Mouse (Mus musculus) lung, postnatal 0 days (tissue): Measurements from ENCODE around the gene Cobl. TPM values are rescaled to one million over a fixed set of nuclear protein-coding genes. Genes with fewer than 3 reads are reported as not detected.
A peak's percentile ranks its signal among the peaks of the same experiment; 100 is the strongest.

Experiments
- ATAC-seq: fragments of 200-750 bp; cut with Nextera tagmentation; 2 replicates; pipeline ENCODE4 v1.8.0; 2017; ENCODE audit warnings: moderate library complexity
- DNase-seq: peaks from one replicate; pipeline ENCODE4 v3.0.0-alpha.2; 2016; ENCODE audit warnings: low spot score
- H3K27ac ChIP-seq: fragments of 300-500 bp; sonication (generic); 2 replicates; pipeline ENCODE4 v1.5.1; 2014; ENCODE audit warnings: antibody characterized with exemption, mild to moderate bottlenecking, low read length, mixed read lengths
- H3K27me3 ChIP-seq: fragments of 300-500 bp; sonication (generic); replicated peaks from 2 replicates; pipeline ENCODE4 v1.6.1; 2014; ENCODE audit warnings: low read length, mixed read lengths; ENCODE audit not compliant: insufficient read depth
- H3K36me3 ChIP-seq: fragments of 300-500 bp; sonication (generic); 2 replicates; pipeline ENCODE4 v1.6.1; 2014; ENCODE audit warnings: low read length, mixed read lengths; ENCODE audit not compliant: insufficient read depth
- H3K4me1 ChIP-seq: fragments of 300-500 bp; sonication (generic); 2 replicates; pipeline ENCODE4 v1.6.1; 2014; ENCODE audit warnings: antibody characterized with exemption, low read depth, low read length, mixed read lengths; ENCODE audit not compliant: insufficient read depth
- H3K4me2 ChIP-seq: fragments of 300-500 bp; sonication (generic); replicated peaks from 2 replicates; pipeline ENCODE4 v1.6.1; 2014; ENCODE audit warnings: low read depth, mild to moderate bottlenecking, low read length, moderate library complexity, mixed read lengths
- H3K4me3 ChIP-seq: fragments of 300-500 bp; sonication (generic); 2 replicates; pipeline ENCODE4 v1.5.1; 2014; ENCODE audit warnings: low read depth, low read length
- H3K9ac ChIP-seq: fragments of 300-500 bp; sonication (generic); replicated peaks from 2 replicates; pipeline ENCODE4 v1.6.1; 2014; ENCODE audit warnings: low read depth, mild to moderate bottlenecking
- H3K9me3 ChIP-seq: fragments of 300-500 bp; sonication (generic); 2 replicates; pipeline ENCODE4 v1.6.1; 2016; ENCODE audit warnings: low read length, mixed read lengths
- CTCF ChIP-seq: IDR thresholded peaks from 2 replicates; pipeline ENCODE4 v1.5.1; 2016; ENCODE audit warnings: antibody characterized with exemption, mild to moderate bottlenecking
- EP300 ChIP-seq: IDR thresholded peaks from 2 replicates; pipeline ENCODE4 v1.6.1; 2016; ENCODE audit warnings: antibody characterized with exemption, mild to moderate bottlenecking, control low read depth
- whole genome bisulfite sequencing: fragments of 180-500 bp; shearing (Covaris S2); extraction: QIAGEN DNeasy Blood & Tissue Kit; methylation state at CpG from one replicate; pipeline ENCODE4 v1.1.7; 2014; 5-methylcytosine and 5-hydroxymethylcytosine counted together
- polyA plus RNA-seq: library from polyadenylated mRNA; unstranded; fragments of >200 nt; fragmentation: Nextera tagmentation; extraction: Ambion mirVana; gene quantifications from 2 replicates; pipeline ENCODE4 v1.2.1, GENCODE M21; 2015

The Cobl gene
- polyA plus RNA-seq, 1 experiment from 2014 or later, result 9.7 TPM

DNA sequence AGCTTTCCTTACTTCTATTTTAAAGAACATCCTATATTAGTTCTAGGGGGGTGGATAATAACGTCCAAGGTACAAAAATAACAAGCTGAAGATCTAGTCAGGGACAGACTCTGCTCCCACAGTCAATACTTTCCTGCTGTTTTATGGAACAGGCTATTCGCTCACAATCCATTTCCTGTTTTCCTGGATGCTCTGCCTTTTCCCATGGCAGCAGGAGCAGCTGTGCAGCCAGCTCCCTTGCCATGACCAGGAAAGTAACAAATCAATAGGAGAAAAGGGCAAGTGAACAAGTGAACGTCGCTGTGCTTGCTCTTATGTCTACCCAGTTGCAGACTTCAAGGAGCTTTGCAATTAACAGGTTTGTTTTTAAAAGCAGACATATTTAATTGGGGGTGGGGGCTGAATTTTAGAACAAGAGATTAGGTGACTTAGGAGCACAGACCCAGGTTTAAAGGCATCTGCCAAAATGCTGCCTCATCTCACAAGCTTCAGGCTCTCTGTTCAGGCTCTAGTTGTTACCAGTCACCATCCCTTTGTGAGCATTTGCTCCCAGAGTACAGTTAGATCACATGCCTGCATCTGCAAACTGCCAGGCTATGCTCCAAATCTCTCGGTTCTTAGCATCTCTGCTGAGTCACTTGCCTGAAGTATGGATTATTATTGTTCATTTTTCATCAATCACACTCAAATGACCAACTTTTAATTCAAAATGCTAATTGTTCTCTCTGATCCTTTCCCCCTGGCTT is 164.9 kb downstream of the Cobl start:
- Histone ChIP-seq H3K9ac (no peak overlapping the region), H3K27me3 (no peaks in the 10 kb centered on the region), H3K27ac (no peak overlapping the region), H3K4me1 (no peaks in the 10 kb centered on the region), H3K36me3 (no peaks in the 10 kb centered on the region), H3K4me3 (no peak overlapping the region), H3K4me2 (no peak overlapping the region), H3K9me3 (no peaks in the 10 kb centered on the region)
- WGBS, result 37% methylated on average over 5 of the region's 5 CpGs
- no peak for ATAC-seq
- no peak for DNase-seq
- TF ChIP-seq EP300 (no peak), CTCF (no peak)

DNA sequence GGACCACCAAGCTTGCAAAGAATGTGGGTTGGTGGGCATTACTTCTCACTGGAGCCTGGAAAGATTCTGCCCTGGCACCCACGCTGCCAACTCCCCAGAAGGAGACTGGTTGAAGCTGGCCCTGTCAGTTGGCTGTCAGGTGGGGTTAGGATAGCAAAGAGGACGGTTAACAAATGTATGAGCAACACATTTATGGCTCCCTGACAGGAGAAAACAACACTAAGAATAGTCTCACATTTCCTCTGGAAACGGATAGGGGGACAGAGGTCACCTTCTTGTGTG is 173.2 kb downstream of the Cobl start:
- no peak overlapping the region for H3K4me2 ChIP-seq
- TF ChIP-seq EP300, result no peak
- TF ChIP-seq CTCF, result no peak
- ATAC-seq (no peak), DNase-seq (no peak)
- H3K9ac ChIP-seq, result no peak overlapping the region
- no peaks in the 10 kb centered on the region for H3K9me3 ChIP-seq
- no peak overlapping the region for H3K4me3 ChIP-seq
- no peak overlapping the region for H3K27ac ChIP-seq
- WGBS, result 27% methylated on average over 3 of the region's 3 CpGs
- H3K36me3 ChIP-seq, result no peaks in the 10 kb centered on the region
- no peaks in the 10 kb centered on the region for H3K4me1 ChIP-seq
- no peaks in the 10 kb centered on the region for H3K27me3 ChIP-seq

- Histone ChIP-seq H3K4me2 (no peak overlapping the region), H3K4me3 (no peak overlapping the region), H3K9me3 (no peaks in the 10 kb centered on the region), H3K36me3 (no peaks in the 10 kb centered on the region), H3K4me1 (no peaks in the 10 kb centered on the region), H3K27me3 (no peaks in the 10 kb centered on the region), H3K9ac (no peak overlapping the region), H3K27ac (no peak overlapping the region)
- peak; percentile 66 for ATAC-seq
- TF ChIP-seq EP300 (no peak), CTCF (peak; percentile 87)
- DNase-seq, result peak; percentile 83
- 43% methylated on average over 7 of the region's 7 CpGs for WGBS
Observed at GRCm38 (mm10) chr11:12290911-12291653, 173.7 kb downstream of the Cobl start.

GRCm38 (mm10) chr11:12285319-12286021 is 179.3 kb downstream of the Cobl start:
- Histone ChIP-seq H3K4me3 (no peak overlapping the region), H3K36me3 (no peaks in the 10 kb centered on the region), H3K27me3 (no peaks in the 10 kb centered on the region), H3K4me2 (no peak overlapping the region), H3K4me1 (no peaks in the 10 kb centered on the region; the same call in 1 of the 2 replicates), H3K27ac (no peak overlapping the region), H3K9ac (no peak overlapping the region), H3K9me3 (no peaks in the 10 kb centered on the region)
- DNase-seq, result peak; percentile 48
- WGBS, result 58% methylated on average over 4 of the region's 4 CpGs
- ATAC-seq, result peak; percentile 47
- TF ChIP-seq CTCF (no peak), EP300 (no peak)

DNA sequence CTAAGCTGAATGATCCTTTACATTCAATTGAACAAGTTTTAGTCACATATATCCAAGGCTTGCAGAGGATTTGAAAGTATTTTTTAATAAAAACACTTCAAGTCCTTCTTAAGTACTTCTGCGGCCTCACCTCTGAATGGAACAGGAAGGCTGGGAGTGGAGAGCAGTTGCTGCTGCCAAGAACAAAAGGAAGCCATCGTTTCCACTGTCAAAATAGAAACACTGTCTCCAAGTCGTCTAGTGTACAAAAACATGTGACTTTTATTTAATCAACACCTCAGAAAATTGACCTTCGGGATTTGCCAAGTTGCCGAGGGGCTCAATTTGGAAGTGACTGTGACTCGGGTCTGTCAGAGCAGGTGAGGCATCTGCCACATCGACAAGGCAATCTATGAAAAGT is 184.0 kb downstream of the Cobl start:
- H3K9ac ChIP-seq, result no peak overlapping the region
- H3K4me2 ChIP-seq, result no peak overlapping the region
- no peaks in the 10 kb centered on the region for H3K27me3 ChIP-seq
- peak; percentile 54 for DNase-seq
- no peak overlapping the region for H3K27ac ChIP-seq
- no peak for ATAC-seq
- no peaks in the 10 kb centered on the region for H3K9me3 ChIP-seq
- H3K4me1 ChIP-seq, result no peaks in the 10 kb centered on the region; the same call in 1 of the 2 replicates
- WGBS, result 13% methylated on average over 7 of the region's 7 CpGs
- H3K4me3 ChIP-seq, result no peak overlapping the region
- TF ChIP-seq EP300 (no peak), CTCF (no peak)
- H3K36me3 ChIP-seq, result no peaks in the 10 kb centered on the region

DNA sequence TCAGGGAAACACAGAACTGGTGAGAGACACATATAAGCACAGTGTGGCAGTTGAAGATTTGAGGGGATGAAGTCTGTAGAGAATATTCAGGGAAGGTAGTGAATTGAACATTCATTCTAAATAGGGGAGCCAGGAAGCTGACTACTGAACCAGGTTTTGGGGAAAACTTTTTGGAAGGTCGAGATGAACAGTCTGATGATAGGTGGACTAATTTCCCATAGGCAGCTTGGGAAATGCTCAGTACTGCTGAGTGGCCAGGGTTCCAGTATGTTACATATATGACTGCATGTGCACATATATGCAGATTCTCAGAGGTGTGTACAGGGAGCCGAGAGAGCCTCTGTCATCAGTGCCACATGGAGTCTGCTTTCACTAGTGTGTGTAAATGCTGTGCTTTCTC is 190.5 kb downstream of the Cobl start:
- Histone ChIP-seq H3K4me2 (no peak overlapping the region), H3K9ac (no peak overlapping the region), H3K4me3 (no peak overlapping the region), H3K9me3 (no peaks in the 10 kb centered on the region), H3K36me3 (no peaks in the 10 kb centered on the region), H3K27me3 (no peaks in the 10 kb centered on the region), H3K27ac (no peak overlapping the region), H3K4me1 (no peaks in the 10 kb centered on the region)
- DNase-seq, result no peak
- no peak for ATAC-seq
- TF ChIP-seq EP300, result no peak
- TF ChIP-seq CTCF, result no peak
- 77% methylated on average over 2 of the region's 2 CpGs for WGBS
